Mouse (Mus musculus): ENCODE data around the gene Cited4. TPM values are rescaled to one million over a fixed set of nuclear protein-coding genes. Genes with fewer than 3 reads are reported as not detected.

Gene Cited4
- polyA plus RNA-seq, 1 experiment from 2014 or later, result 1.5 TPM

DNA sequence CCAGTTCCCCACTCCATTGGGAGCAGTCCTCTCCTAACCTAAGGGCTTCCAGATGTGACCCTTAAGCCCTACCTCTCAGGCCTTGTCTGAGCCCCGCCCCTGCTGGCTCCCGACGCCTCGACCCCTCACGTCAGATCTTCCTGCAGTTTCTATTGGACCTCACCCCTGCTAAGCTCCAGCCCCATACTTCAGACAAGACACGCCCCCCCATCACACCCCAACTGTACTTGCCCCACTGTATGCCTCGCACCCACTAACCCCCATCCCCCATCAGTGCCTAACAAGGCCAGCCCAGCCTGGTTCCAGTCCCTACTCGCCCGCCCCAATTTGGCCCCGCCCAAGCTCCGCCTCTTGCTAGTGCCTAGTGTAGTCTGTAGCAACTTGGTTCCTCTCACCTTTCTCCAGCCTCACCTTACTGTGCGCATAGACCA, 49.8 kb downstream of the Cited4 start:
- H3K9me3 ChIP-seq, result no peaks in the 10 kb centered on the region
- peak overlapping the region; percentile 38 for H3K4me3 ChIP-seq
- ATAC-seq (ENCODE audit: low FRiP score, low read depth), result peak; percentile 82
- H3K4me1 ChIP-seq (replicated peaks), result peaks cover 32% of the 10 kb centered on the region
- no peaks in the 10 kb centered on the region for H3K36me3 ChIP-seq
- WGBS, result 2% methylated on average over 12 of the region's 12 CpGs
- no peak overlapping the region for H3K27ac ChIP-seq (replicated peaks)
- peak overlapping the region; percentile 28; the same call in 1 of the 2 replicates for H3K9ac ChIP-seq
- H3K27me3 ChIP-seq, result 0 out of 2 replicates have a peak, but pooled peaks cover 5% of the 10 kb centered on the region
- H3K4me2 ChIP-seq, result peak overlapping the region; percentile 74

- Histone ChIP-seq H3K4me2 (peak overlapping the region; percentile 74), H3K27ac (replicated peaks) (no peak overlapping the region), H3K4me1 (replicated peaks) (peaks cover 32% of the 10 kb centered on the region), H3K4me3 (peak overlapping the region; percentile 38), H3K9ac (peak overlapping the region; percentile 28; the same call in 1 of the 2 replicates), H3K9me3 (no peaks in the 10 kb centered on the region), H3K27me3 (0 out of 2 replicates have a peak, but pooled peaks cover 5% of the 10 kb centered on the region), H3K36me3 (no peaks in the 10 kb centered on the region)
- 27% methylated on average over 12 of the region's 12 CpGs for WGBS
- no peak for ATAC-seq (ENCODE audit: low FRiP score, low read depth)
Observed at GRCm38 (mm10) chr4:120716765-120717164, 50.4 kb downstream of the Cited4 start.

Other genes with a start within 250 kb of the Cited4 start
- 0.10 TPM in 1 of 2 replicates, not detected in the other for gene Slfnl1, start 134.3 kb upstream of the Cited4 start, polyA plus RNA-seq (2015; fragmentation: Nextera tagmentation; extraction: Ambion mirVana)
- gene Ctps, start 96.3 kb upstream of the Cited4 start, polyA plus RNA-seq (2015; fragmentation: Nextera tagmentation; extraction: Ambion mirVana), result 77.2 and 79.9 TPM in 2 replicates
- not detected in 2 replicates for gene Gm8439, start 77.8 kb upstream of the Cited4 start, polyA plus RNA-seq (2015; fragmentation: Nextera tagmentation; extraction: Ambion mirVana)
- gene Kcnq4, start 82.0 kb downstream of the Cited4 start, polyA plus RNA-seq (2015; fragmentation: Nextera tagmentation; extraction: Ambion mirVana), result 6.6 and 7.0 TPM in 2 replicates
- 78.4 and 82.1 TPM in 2 replicates for gene Nfyc, start 165.0 kb downstream of the Cited4 start, polyA plus RNA-seq (2015; fragmentation: Nextera tagmentation; extraction: Ambion mirVana)
- gene Rims3, start 188.2 kb downstream of the Cited4 start, polyA plus RNA-seq (2015; fragmentation: Nextera tagmentation; extraction: Ambion mirVana), result 26.4 and 26.5 TPM in 2 replicates

Data from hindbrain, embryonic 15.5 days (tissue).